ENCODE assay signal across 15 mouse cellular contexts in genomic region chr3:99560917-99561316, GRCm38 (mm10).
A peak's percentile ranks its signal among the peaks of the same experiment; 100 is the strongest.
DNase-seq lines count a peak whose midpoint lies in the region; ATAC-seq and TF ChIP-seq lines count a peak whose summit lies in the region.
"Had no signal": no experiment of that assay in that cellular context is flagged by ENCODE, and none has a peak within 500 bp of the region (broad histone marks: within the 10 kb centered on the region; RNA-seq: fewer than 3 reads in every experiment).

No protein-coding gene starts in this region.

- no peak overlapping the region for H3K9ac ChIP-seq in heart, embryonic 16.5 days (ENCODE audit: low read length)
- no peak overlapping the region for H3K9ac ChIP-seq in stomach, postnatal 0 days (ENCODE audit: low read length)
- H3K9ac ChIP-seq: embryonic facial prominence, embryonic 12.5 days; forebrain, embryonic 13.5 days had no signal

- peak; percentile 69; the same call in 1 of the 2 replicates for ATAC-seq in heart, embryonic 16.5 days (replicated peaks; ENCODE audit: extremely low read depth, insufficient read depth, low FRiP score)
- peak; percentile 80 for ATAC-seq in stomach, postnatal 0 days (ENCODE audit: low FRiP score, low TSS enrichment)
- ATAC-seq: activated CD4-positive, CD25-positive, alpha-beta regulatory T cell, adult 4 months; forebrain, embryonic 13.5 days had no signal

- TF ChIP-seq EP300 in stomach, postnatal 0 days (optimal IDR thresholded peaks at IDR 0.05) = no peak

- no peak overlapping the region for H3K27ac ChIP-seq in heart, embryonic 16.5 days (ENCODE audit: low read length)
- no peak overlapping the region for H3K27ac ChIP-seq in stomach, postnatal 0 days (replicated peaks)
- H3K27ac ChIP-seq: embryonic facial prominence, embryonic 12.5 days; forebrain, embryonic 13.5 days had no signal

- H3K27me3 ChIP-seq in heart, embryonic 16.5 days (ENCODE audit: control insufficient read depth, insufficient read depth, low read length) = no peaks in the 10 kb centered on the region
- H3K27me3 ChIP-seq in stomach, postnatal 0 days (ENCODE audit: control insufficient read depth, insufficient read depth, low read length) = no peaks in the 10 kb centered on the region
- H3K27me3 ChIP-seq: embryonic facial prominence, embryonic 12.5 days; forebrain, embryonic 13.5 days; megakaryocyte, embryonic 14.5 days had no signal

- no peak for TF ChIP-seq CTCF in stomach, postnatal 0 days (IDR thresholded peaks at IDR 0.05; ENCODE audit: low read depth)

- no peaks in the 10 kb centered on the region for H3K36me3 ChIP-seq in heart, embryonic 16.5 days (ENCODE audit: control insufficient read depth, insufficient read depth)
- H3K36me3 ChIP-seq in stomach, postnatal 0 days (ENCODE audit: control insufficient read depth, insufficient read depth, low read length) = no peaks in the 10 kb centered on the region
- H3K36me3 ChIP-seq: embryonic facial prominence, embryonic 12.5 days had no signal

- DNase-seq in adrenal gland, postnatal 14 days = peak; percentile 3
- DNase-seq in adrenal gland, adult 2 months = no peak
- DNase-seq in heart, adult 18-20 months = no peak
- peak; percentile 2 for DNase-seq in right cerebral cortex, postnatal 4 days
- DNase-seq in right cerebral cortex, adult 18-20 months = no peak
- DNase-seq in stomach, postnatal 0 days (ENCODE audit: low spot score) = peak; percentile 60
- no peak for DNase-seq in thymus, postnatal 4 days
- DNase-seq: cerebellum, adult 2 months; kidney, adult 9 months; liver had no signal

- no peaks in the 10 kb centered on the region for H3K9me3 ChIP-seq in heart, embryonic 16.5 days (replicated peaks; ENCODE audit: control insufficient read depth, low read length)
- H3K9me3 ChIP-seq in stomach, postnatal 0 days (ENCODE audit: control insufficient read depth, low read length) = no peaks in the 10 kb centered on the region
- H3K9me3 ChIP-seq: embryonic facial prominence, embryonic 12.5 days; forebrain, embryonic 13.5 days had no signal

- 21% methylated on average over 1 of the region's 1 CpGs for WGBS in heart, embryonic 16.5 days
- WGBS in stomach, postnatal 0 days = 50% methylated on average over 1 of the region's 1 CpGs

- no peak overlapping the region for H3K4me3 ChIP-seq in heart, embryonic 16.5 days (ENCODE audit: low read length)
- no peak overlapping the region for H3K4me3 ChIP-seq in stomach, postnatal 0 days (ENCODE audit: low read depth, low read length)
- H3K4me3 ChIP-seq: embryonic facial prominence, embryonic 12.5 days; forebrain, embryonic 13.5 days; megakaryocyte, embryonic 14.5 days had no signal

- H3K4me2 ChIP-seq in heart, embryonic 16.5 days (ENCODE audit: low read depth, low read length) = no peak overlapping the region
- H3K4me2 ChIP-seq in stomach, postnatal 0 days (replicated peaks; ENCODE audit: low read depth) = no peak overlapping the region
- H3K4me2 ChIP-seq: embryonic facial prominence, embryonic 12.5 days; forebrain, embryonic 13.5 days had no signal

- peaks cover 8% of the 10 kb centered on the region; the same call in 1 of the 2 replicates for H3K4me1 ChIP-seq in heart, embryonic 16.5 days (ENCODE audit: control insufficient read depth, insufficient read depth, low read length)
- no peaks in the 10 kb centered on the region for H3K4me1 ChIP-seq in stomach, postnatal 0 days (replicated peaks; ENCODE audit: control insufficient read depth, insufficient read depth)
- H3K4me1 ChIP-seq: embryonic facial prominence, embryonic 12.5 days; forebrain, embryonic 13.5 days; megakaryocyte, embryonic 14.5 days had no signal

Comparison
In these comparisons a context has a peak if more than half of its experiments do, and no peak if none do; other contexts are left out.
1. DNase-seq: peak in adrenal gland, postnatal 14 days (single experiment), right cerebral cortex, postnatal 4 days (single experiment) and stomach, postnatal 0 days (single experiment); none in adrenal gland, adult 2 months (single experiment), heart, adult 18-20 months (0 of 2), right cerebral cortex, adult 18-20 months (single experiment) and thymus, postnatal 4 days (single experiment).